Mouse (Mus musculus): Measurements from ENCODE around the gene Vasp.

Vasp gene

DNA sequence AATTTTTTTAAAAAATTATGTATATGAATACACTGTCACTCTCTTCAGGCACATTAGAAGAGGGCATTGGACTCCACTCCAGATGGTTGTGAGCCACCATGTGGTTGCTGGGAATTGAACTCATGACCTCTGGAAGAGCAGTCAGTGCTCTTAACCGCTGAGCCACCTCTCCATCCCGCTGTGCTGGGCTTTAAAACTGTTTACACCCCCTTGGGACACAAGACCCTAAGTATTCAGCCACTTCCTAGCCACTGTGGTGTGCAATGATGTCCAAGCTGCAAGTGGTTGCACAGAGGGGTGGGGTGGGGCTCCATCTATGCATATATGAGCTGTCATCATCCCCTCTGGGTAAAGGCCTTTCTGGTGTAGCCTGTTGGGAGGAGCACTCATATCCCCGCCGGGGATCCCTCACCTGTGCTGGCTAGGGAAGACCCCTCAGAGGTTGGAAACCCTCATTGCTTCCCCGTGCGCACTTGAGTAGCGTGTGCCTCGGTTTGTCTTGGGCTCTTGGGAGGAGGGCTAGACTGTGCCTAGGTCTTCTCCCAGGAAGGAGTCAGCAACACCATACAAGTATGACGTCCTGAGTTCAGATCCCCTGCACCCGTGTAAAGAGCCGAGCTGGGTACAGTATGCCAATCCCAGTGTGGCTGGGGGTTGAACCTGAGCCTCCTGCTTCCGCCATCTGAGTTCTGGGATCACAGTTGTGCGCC, 63.3 kb downstream of the Vasp start:
- DNase-seq, result no peak

Data from kidney, adult 8-10 months (tissue).